Mouse (Mus musculus): ENCODE data around the gene Trim66.

Trim66 gene

GRCm38 (mm10) chr7:109508034-109508433, at the start of gene Trim66:
Trim66 (minus strand) TSS chr7:109508134.
- in situ Hi-C loops (cut with MboI; ENCODE audit: unreplicated experiment in 2 of 2): loop anchor here (25.0 kb wide), 2 partner anchors 554 to 1529 kb away; partner anchors contain the start of genes Ctr9 (in 2 of the 2) and Zfp143 (in 1 of the 2)

DNA sequence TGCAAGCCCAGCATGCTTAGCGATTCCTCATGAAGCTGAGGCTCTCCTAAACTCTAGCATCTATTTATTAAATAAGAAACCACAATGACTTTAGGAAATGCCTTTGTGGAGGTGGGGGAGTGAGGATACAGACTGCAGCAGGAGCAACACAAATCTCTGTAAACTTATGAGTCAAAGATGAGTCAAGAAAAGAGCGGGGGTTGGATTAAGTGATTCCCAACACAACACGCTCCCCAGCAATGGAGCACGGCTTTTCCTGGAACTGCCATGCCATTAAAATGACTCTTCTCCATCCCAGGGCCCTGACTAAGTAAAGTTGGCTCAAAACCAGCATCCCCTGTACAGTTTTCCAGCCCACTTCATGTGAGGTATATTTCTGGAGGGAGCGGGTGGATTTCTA, 38.8 kb upstream of the Trim66 start:
- in situ Hi-C loops (cut with MboI; ENCODE audit: unreplicated experiment in 2 of 2): loop anchor here in 1 of 2 experiments (25.0 kb wide), 1 partner anchor 416 kb away; the partner anchor contains the start of gene Dennd5a

DNA sequence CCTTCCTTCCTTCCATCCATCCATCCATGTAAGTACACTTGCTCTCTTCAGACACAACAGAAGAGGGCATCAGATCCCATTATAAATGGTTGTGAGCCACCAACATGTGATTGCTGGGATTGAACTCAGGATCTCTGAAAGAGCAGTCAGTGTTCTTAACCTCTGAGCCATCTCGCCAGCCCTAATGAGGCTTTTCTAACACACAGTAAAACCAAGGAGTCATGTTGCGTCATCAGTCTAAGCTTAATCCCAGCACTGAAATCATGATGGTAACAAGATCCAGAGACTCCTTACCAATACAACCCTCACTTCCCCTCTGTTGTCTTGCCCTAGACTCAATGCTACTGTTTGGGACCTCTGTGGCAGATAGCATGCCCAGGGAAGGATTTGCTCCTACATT, 38.3 kb upstream of the Trim66 start:
- in situ Hi-C loops (cut with MboI; ENCODE audit: unreplicated experiment in 2 of 2): loop anchor here in 1 of 2 experiments (25.0 kb wide), 1 partner anchor 416 kb away; the partner anchor contains the start of gene Dennd5a

DNA sequence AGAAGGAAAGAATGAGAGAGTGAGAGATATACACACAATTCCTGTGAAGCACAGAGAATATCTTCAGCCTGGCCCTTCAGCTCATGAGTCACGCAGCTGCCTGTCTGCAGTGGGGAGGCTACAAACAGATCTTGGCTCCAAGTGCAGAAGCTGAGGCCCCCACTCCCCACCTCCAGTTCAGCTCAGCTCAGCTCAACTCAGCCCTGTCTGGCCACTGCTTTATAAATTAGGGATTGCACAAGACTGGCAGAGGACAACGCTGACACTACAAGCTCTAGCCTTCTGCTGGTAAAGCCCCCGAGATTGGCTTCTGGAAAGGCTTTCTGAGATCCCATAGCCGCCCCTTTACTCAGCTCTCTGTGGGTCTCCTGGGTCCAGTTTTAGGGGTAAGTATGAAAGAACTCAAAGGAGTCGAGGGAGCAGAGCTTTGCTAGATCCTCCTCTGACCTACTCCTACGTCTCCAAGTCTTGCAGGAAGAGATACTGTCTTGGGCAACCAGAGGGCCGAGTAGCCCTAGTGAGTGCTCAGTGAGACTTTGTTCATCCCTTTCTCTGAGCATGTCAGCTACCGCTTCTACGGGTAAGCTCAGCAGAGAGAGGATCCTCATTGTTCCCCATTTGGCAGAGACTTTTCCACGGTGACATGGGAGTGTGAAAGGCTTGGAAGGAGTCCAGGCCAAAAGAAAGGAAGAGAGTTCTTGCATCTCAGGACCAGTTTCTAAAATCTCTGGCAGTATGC, 37.5 kb upstream of the Trim66 start:
- in situ Hi-C loops (cut with MboI; ENCODE audit: unreplicated experiment in 2 of 2): loop anchor here in 1 of 2 experiments (25.0 kb wide), 1 partner anchor 417 kb away; the partner anchor contains the start of gene Dennd5a

DNA sequence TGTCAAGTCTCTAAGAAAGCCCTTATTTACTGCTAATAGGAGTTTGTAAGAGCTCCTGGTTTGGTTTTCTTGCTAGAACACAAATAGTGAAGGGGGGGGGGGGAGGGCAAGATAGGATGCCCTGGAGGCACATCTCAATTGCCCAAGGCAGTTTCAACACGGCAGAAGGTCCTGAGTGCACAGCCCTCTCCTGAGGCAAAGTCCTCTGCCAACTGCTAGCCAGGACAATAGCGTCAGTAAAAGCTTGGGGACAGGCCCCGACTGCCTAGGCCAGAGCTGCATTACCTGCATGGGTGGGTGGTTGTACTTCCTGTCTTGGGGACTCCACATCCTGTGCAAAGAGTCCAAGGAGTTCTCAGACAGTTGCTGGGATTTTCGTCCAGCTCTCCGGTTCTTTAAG, 36.9 kb upstream of the Trim66 start:
- in situ Hi-C loops (cut with MboI; ENCODE audit: unreplicated experiment in 2 of 2): loop anchor here in 1 of 2 experiments (25.0 kb wide), 1 partner anchor 418 kb away; the partner anchor contains the start of gene Dennd5a

GRCm38 (mm10) chr7:109542364-109542628, 34.4 kb upstream of the Trim66 start:
- in situ Hi-C loops (cut with MboI; ENCODE audit: unreplicated experiment in 2 of 2): loop anchor here in 1 of 2 experiments (25.0 kb wide), 1 partner anchor 420 kb away; the partner anchor contains the start of gene Dennd5a

GRCm38 (mm10) chr7:109541609-109542363, 33.9 kb upstream of the Trim66 start:
- in situ Hi-C loops (cut with MboI; ENCODE audit: unreplicated experiment in 2 of 2): loop anchor here in 1 of 2 experiments (25.0 kb wide), 1 partner anchor 421 kb away; the partner anchor contains the start of gene Dennd5a

- in situ Hi-C loops (cut with MboI; ENCODE audit: unreplicated experiment in 2 of 2): loop anchor here in 1 of 2 experiments (25.0 kb wide), 1 partner anchor 421 kb away; the partner anchor contains the start of gene Dennd5a
These were observed 33.0 kb upstream of the Trim66 start for GRCm38 (mm10) chr7:109540902-109541301.

DNA sequence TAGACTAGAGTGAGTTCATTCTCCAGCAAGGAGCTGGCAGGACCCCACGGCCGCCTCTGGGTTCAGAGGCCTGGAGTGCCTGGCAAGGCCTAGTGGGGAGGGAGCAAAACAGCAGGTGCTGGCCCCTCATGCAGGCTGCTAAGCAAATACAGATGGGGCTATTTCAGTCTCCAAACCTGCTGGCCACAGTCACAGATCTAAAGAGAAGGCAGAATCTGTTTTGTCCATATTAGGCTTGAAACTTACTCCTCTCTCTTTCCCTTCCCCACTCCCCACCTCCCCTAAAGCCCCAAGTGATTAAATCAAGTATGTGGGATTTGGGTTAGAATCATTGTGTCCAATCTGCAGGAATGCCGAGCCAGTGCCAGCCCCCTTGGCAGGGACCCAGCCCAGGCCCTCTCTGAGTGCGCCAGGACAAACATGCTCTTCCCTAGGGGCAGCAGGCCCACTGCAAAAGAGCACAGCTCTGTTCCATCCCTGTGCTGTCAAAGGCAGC, 28.6 kb upstream of the Trim66 start:
- in situ Hi-C loops (cut with MboI; ENCODE audit: unreplicated experiment in 2 of 2): loop anchor here (10.0 to 25.0 kb wide), 2 partner anchors 148 to 426 kb away; partner anchors contain the start of gene Dennd5a (in 1 of the 2)

GRCm38 (mm10) chr7:109534921-109535320, 27.0 kb upstream of the Trim66 start:
- in situ Hi-C loops (cut with MboI; ENCODE audit: unreplicated experiment in 2 of 2): loop anchor here (10.0 to 25.0 kb wide), 2 partner anchors 150 to 427 kb away; partner anchors contain the start of gene Dennd5a (in 1 of the 2)

- in situ Hi-C loops (cut with MboI; ENCODE audit: unreplicated experiment in 2 of 2): loop anchor here (10.0 to 25.0 kb wide), 2 partner anchors 151 to 428 kb away; partner anchors contain the start of gene Dennd5a (in 1 of the 2)
These were observed 26.0 kb upstream of the Trim66 start for GRCm38 (mm10) chr7:109533888-109534287.

DNA sequence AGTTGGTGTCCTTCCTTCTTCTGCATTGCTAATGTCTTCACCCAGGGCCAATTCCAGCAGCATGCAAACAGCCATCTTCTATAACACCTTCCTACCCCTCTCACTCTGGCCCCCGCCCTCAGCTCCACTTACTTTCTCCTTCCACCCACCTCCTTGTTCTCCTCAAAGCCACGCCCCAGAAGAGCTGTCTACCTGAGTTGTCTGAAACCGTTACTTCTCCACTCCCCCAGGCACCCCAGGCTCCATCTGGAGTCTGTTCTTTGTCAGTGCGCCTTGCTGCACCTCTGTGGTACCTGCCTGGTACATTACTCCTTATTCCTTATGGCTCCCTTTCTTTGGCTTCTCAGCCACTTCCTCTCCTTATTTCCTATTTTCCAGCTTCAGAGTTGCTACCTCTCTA, 25.2 kb upstream of the Trim66 start:
- in situ Hi-C loops (cut with MboI; ENCODE audit: unreplicated experiment in 2 of 2): loop anchor here (10.0 to 25.0 kb wide), 2 partner anchors 152 to 429 kb away; partner anchors contain the start of gene Dennd5a (in 1 of the 2)

DNA sequence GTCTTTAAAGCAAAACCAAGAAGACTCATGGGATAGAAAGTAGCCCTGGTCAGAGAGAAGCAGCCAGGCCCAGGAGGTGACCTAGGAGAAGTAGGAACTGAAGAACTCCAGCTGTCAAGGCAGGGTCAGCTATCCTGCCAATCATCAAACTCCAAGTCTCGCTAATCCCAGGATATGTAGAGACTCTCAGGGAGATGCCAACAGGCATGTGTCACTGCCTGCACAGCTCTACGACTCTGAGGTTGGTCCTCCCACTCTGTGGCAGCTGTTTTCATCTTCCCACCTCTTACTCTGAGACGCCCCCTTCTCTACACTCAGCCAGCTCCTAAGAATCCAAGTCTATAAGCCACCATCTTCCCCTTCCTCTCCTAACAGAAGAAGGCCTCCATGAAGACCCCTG, 24.8 kb upstream of the Trim66 start:
- in situ Hi-C loops (cut with MboI; ENCODE audit: unreplicated experiment in 2 of 2): loop anchor here (10.0 to 25.0 kb wide), 2 partner anchors 152 to 430 kb away; partner anchors contain the start of gene Dennd5a (in 1 of the 2)

- in situ Hi-C loops (cut with MboI; ENCODE audit: unreplicated experiment in 2 of 2): loop anchor here (10.0 to 25.0 kb wide), 2 partner anchors 153 to 431 kb away; partner anchors contain the start of gene Dennd5a (in 1 of the 2)
These were observed 23.6 kb upstream of the Trim66 start for GRCm38 (mm10) chr7:109531501-109531900.

- in situ Hi-C loops (cut with MboI; ENCODE audit: unreplicated experiment in 2 of 2): loop anchor here (5.0 to 25.0 kb wide), 3 partner anchors 88 to 433 kb away; partner anchors contain the start of gene Dennd5a (in 1 of the 2)
These were observed 21.8 kb upstream of the Trim66 start for GRCm38 (mm10) chr7:109529741-109530140.

DNA sequence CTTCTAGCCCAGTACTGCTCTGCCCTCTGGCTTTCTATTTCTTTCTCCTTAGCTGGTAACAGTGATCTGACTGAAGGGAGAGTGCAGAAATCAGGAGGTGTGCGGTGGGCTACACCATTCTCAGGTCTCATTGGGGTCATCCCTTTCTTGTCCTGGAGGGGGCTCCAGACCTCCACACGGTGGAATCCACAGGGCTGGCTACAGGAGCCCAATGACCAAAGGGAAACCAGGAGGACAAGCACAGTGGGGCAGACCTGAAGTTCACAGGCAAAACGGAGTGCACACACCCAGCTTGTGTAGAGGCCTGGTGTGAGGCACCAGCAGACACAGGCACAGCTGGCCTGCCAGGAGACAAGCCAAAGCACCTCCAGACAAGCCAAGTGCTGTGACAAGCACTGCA, 20.4 kb upstream of the Trim66 start:
- in situ Hi-C loops (cut with MboI; ENCODE audit: unreplicated experiment in 2 of 2): loop anchor here in 1 of 2 experiments (5.0 to 25.0 kb wide), 2 partner anchors 89 to 434 kb away; partner anchors contain the start of gene Dennd5a

DNA sequence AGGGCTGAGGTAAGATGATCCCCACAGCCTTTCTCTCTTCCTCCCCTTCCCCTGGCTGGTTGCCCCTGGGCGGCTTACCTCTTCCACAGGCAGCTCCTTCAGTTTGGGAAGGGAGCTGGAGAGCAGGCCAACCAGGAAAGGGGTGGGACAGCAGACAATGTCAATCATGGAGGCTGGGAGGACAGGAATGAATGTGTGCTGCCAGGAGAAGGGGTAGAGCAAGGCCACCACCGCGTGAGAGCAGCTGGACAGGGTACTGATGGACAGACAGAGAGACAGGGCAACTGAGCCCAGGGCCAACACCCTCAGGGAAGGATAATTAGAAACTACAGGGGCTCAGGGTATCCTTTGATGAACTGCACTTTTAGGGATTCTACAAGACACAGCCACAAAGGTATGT, 19.6 kb upstream of the Trim66 start:
- in situ Hi-C loops (cut with MboI; ENCODE audit: unreplicated experiment in 2 of 2): loop anchor here in 1 of 2 experiments (5.0 to 25.0 kb wide), 2 partner anchors 90 to 435 kb away; partner anchors contain the start of gene Dennd5a

GRCm38 (mm10) chr7:109525740-109526663, 18.1 kb upstream of the Trim66 start:
- in situ Hi-C loops (cut with MboI; ENCODE audit: unreplicated experiment in 2 of 2): loop anchor here in 1 of 2 experiments (5.0 to 25.0 kb wide), 2 partner anchors 91 to 436 kb away; partner anchors contain the start of gene Dennd5a

DNA sequence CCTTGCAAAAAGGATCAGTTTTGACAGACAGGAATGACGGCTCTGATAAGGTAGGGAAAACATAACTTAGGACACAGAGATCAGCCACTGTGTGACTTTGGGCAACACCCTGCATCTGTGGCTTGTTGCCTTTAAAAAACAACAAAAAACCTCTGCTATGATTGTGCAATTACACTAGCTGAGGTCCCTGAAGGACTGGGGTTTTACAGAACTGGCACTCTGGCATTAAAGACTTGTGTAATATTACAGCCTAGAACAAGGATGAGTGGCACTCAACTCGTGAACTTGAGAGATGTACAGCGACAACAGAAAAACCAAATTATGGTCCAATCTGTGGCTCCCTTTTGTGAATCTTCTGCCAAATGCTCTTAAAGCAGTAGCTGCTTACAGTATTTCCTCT, 16.8 kb upstream of the Trim66 start:
- in situ Hi-C loops (cut with MboI; ENCODE audit: unreplicated experiment in 2 of 2): loop anchor here (5.0 to 25.0 kb wide), 4 partner anchors 93 to 1513 kb away; partner anchors contain the start of genes Ctr9 (in 2 of the 2), Dennd5a (in 1 of the 2) and Zfp143 (in 1 of the 2)

All from v-Abl transformed pro-B cells (cell line).